Mouse (Mus musculus): ENCODE data around the gene Gars.

GRCm38 (mm10) chr6:54992734-54993260 is 45.0 kb upstream of the Gars start, which contains the start of gene Ggct:
- peak; percentile 43 for TF ChIP-seq CTCF (IDR thresholded peaks at IDR 0.05; ENCODE audit: extremely low read depth, insufficient read depth, low read length)
- TF ChIP-seq POLR2A (IDR thresholded peaks at IDR 0.05; ENCODE audit: extremely low read depth, insufficient read depth, low read length) = peak; percentile 96

All from cortical plate, adult 2 months (tissue).